Mouse (Mus musculus) kidney, postnatal 0 days (tissue): ENCODE data around the gene Chil3. TPM values are rescaled to one million over a fixed set of nuclear protein-coding genes. Genes with fewer than 3 reads are reported as not detected.

ENCODE experiments used
- ATAC-seq: fragments of 200-750 bp; cut with Nextera tagmentation; replicated peaks from 2 replicates; pipeline ENCODE4 v1.8.0; 2017; ENCODE audit warnings: low read depth, moderate number of reproducible peaks, moderate TSS enrichment, moderate library complexity; ENCODE audit not compliant: low FRiP score
- DNase-seq: peaks from one replicate; pipeline ENCODE4 v3.0.0-alpha.2; 2016; ENCODE audit warnings: low spot score
- H3K27ac ChIP-seq: fragments of 300-500 bp; sonication (generic); 2 replicates; pipeline ENCODE4 v1.5.1; 2014; ENCODE audit warnings: mild to moderate bottlenecking
- H3K27me3 ChIP-seq: fragments of 300-500 bp; sonication (generic); 2 replicates; pipeline ENCODE4 v1.6.1; 2014; ENCODE audit warnings: low read length, mixed read lengths; ENCODE audit not compliant: insufficient read depth
- H3K36me3 ChIP-seq: fragments of 300-500 bp; sonication (generic); 2 replicates; pipeline ENCODE4 v1.6.1; 2014; ENCODE audit warnings: low read length, mixed read lengths; ENCODE audit not compliant: insufficient read depth
- H3K4me1 ChIP-seq: fragments of 300-500 bp; sonication (generic); replicated peaks from 2 replicates; pipeline ENCODE4 v1.6.1; 2014; ENCODE audit warnings: antibody characterized with exemption, low read length, mixed read lengths; ENCODE audit not compliant: insufficient read depth
- H3K4me2 ChIP-seq: fragments of 300-500 bp; sonication (generic); 2 replicates; pipeline ENCODE4 v1.6.1; 2014; ENCODE audit warnings: mild to moderate bottlenecking, low read length, moderate library complexity, mixed read lengths
- H3K4me3 ChIP-seq: fragments of 300-500 bp; sonication (generic); replicated peaks from 2 replicates; pipeline ENCODE4 v1.5.1; 2014; ENCODE audit warnings: low read depth, low read length
- H3K9ac ChIP-seq: fragments of 300-500 bp; sonication (generic); 2 replicates; pipeline ENCODE4 v1.6.1; 2014; ENCODE audit warnings: low read depth, low read length
- H3K9me3 ChIP-seq: fragments of 300-500 bp; sonication (generic); replicated peaks from 2 replicates; pipeline ENCODE4 v1.6.1; 2016; ENCODE audit warnings: low read length, inconsistent platforms, mixed read lengths
- CTCF ChIP-seq: IDR thresholded peaks from 2 replicates; pipeline ENCODE4 v1.5.1; 2016; ENCODE audit warnings: antibody characterized with exemption, low read depth, mild to moderate bottlenecking, moderate library complexity
- WGBS: fragments of 180-500 bp; shearing (Covaris S2); extraction: QIAGEN DNeasy Blood & Tissue Kit; methylation state at CpG from one replicate; pipeline ENCODE4 v1.1.7; 2014; 5-methylcytosine and 5-hydroxymethylcytosine counted together
- polyA plus RNA-seq: library from polyadenylated mRNA; unstranded; fragments of >200 nt; fragmentation: Nextera tagmentation; extraction: Ambion mirVana; gene quantifications from 2 replicates; pipeline ENCODE4 v1.2.1, GENCODE M21; 2015

Gene Chil3
- polyA plus RNA-seq, 1 experiment from 2014 or later, result 0.67 TPM

- Histone ChIP-seq H3K4me2 (no peak overlapping the region), H3K9ac (no peak overlapping the region), H3K9me3 (no peaks in the 10 kb centered on the region), H3K4me1 (no peaks in the 10 kb centered on the region), H3K27me3 (no peaks in the 10 kb centered on the region), H3K27ac (no peak overlapping the region), H3K36me3 (no peaks in the 10 kb centered on the region), H3K4me3 (no peak overlapping the region)
- 85% methylated on average over 1 of the region's 1 CpGs for WGBS
- ATAC-seq (peak; percentile 40; the same call in 1 of the 2 replicates), DNase-seq (no peak)
- no peak for TF ChIP-seq CTCF
Measured at GRCm38 (mm10) chr3:106171135-106171731, 3.9 kb upstream of the Chil3 start.

- WGBS, result 45% methylated on average over 1 of the region's 1 CpGs
- Histone ChIP-seq H3K9ac (no peak overlapping the region), H3K4me1 (no peaks in the 10 kb centered on the region), H3K36me3 (no peaks in the 10 kb centered on the region), H3K27me3 (no peaks in the 10 kb centered on the region), H3K27ac (no peak overlapping the region), H3K9me3 (no peaks in the 10 kb centered on the region), H3K4me2 (no peak overlapping the region), H3K4me3 (no peak overlapping the region)
- no peak for TF ChIP-seq CTCF
- ATAC-seq (no peak; the same call in 1 of the 2 replicates), DNase-seq (no peak)
Measured at GRCm38 (mm10) chr3:106170522-106171053, 3.2 kb upstream of the Chil3 start.

- H3K4me2 ChIP-seq, result no peak overlapping the region
- H3K27me3 ChIP-seq, result no peaks in the 10 kb centered on the region
- H3K4me3 ChIP-seq, result no peak overlapping the region
- no peak overlapping the region for H3K9ac ChIP-seq
- H3K4me1 ChIP-seq, result no peaks in the 10 kb centered on the region
- TF ChIP-seq CTCF, result no peak
- H3K27ac ChIP-seq, result no peak overlapping the region
- DNase-seq (no peak), ATAC-seq (no peak)
- WGBS, result 83% methylated on average over 2 of the region's 2 CpGs
- H3K36me3 ChIP-seq, result no peaks in the 10 kb centered on the region
- H3K9me3 ChIP-seq, result no peaks in the 10 kb centered on the region; the same call in 1 of the 2 replicates
Measured at GRCm38 (mm10) chr3:106154413-106154812, 13.0 kb downstream of the Chil3 start.

DNA sequence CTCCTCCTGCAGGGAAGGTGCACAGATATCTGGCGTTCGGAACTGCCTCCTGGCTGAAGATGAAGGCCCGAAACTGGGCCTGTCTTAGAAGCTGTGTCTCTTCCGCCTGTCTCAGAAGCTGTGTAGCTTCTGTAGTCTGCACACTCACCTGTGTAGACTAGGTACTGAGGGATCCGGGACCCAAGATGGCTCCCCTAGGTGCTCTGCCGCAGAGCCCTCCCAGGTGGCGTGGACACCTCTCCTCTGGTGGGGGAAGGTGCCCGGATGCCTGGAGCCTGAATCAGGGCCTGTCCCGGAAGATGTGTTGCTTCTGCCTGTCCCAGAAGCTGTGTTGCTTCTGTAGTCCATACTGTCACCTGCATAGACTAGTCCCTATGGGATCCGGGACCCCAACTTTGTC is 23.3 kb downstream of the Chil3 start:
- no peak for TF ChIP-seq CTCF
- ATAC-seq, result no peak
- 92% methylated on average over 10 of the region's 10 CpGs for WGBS

GRCm38 (mm10) chr3:106131690-106132089 is 35.7 kb downstream of the Chil3 start:
- no peaks in the 10 kb centered on the region for H3K36me3 ChIP-seq
- H3K27me3 ChIP-seq, result no peaks in the 10 kb centered on the region
- H3K9me3 ChIP-seq, result no peaks in the 10 kb centered on the region
- TF ChIP-seq CTCF, result no peak
- H3K4me3 ChIP-seq, result no peak overlapping the region
- no peak for DNase-seq
- no peak for ATAC-seq
- no peak overlapping the region for H3K27ac ChIP-seq
- no peaks in the 10 kb centered on the region for H3K4me1 ChIP-seq
- H3K4me2 ChIP-seq, result no peak overlapping the region
- H3K9ac ChIP-seq, result no peak overlapping the region
- 61% methylated on average over 5 of the region's 5 CpGs for WGBS

More for the DNA sequence above, 23.3 kb downstream of the Chil3 start:
- no peak overlapping the region for H3K27ac ChIP-seq
- H3K4me3 ChIP-seq, result no peak overlapping the region
- DNase-seq, result no peak
- no peaks in the 10 kb centered on the region for H3K36me3 ChIP-seq
- H3K27me3 ChIP-seq, result no peaks in the 10 kb centered on the region
- H3K9me3 ChIP-seq, result no peaks in the 10 kb centered on the region
- H3K4me1 ChIP-seq, result no peaks in the 10 kb centered on the region
- H3K9ac ChIP-seq, result no peak overlapping the region
- H3K4me2 ChIP-seq, result no peak overlapping the region

DNA sequence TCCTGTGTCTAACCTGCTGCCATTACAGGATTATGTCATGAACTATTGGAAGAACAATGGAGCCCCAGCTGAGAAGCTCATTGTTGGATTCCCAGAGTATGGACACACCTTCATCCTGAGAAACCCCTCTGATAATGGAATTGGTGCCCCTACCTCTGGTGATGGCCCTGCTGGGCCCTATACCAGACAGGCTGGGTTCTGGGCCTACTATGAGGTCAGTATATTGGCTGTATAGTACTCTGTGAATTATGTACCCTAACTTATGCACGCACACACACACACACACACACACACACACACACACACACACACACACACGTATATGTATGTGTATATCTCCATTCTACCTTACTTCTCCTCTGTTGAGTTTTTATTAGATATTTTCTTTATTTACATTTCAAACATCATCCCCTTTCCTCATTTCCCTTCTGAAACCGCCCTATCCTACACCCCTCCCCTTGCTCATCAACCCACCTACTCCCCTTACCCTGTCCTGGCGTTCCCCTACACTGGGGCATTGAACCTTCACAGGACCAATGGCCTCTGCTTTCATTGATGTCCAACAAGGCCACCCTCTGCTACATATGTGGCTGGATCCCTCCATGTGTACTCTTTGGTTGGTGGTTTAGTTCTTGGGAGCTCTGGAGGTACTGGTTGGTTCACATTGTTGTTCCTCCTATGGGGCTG is 38.4 kb downstream of the Chil3 start:
- H3K4me3 ChIP-seq, result no peak overlapping the region
- ATAC-seq, result peak; percentile 34
- H3K27me3 ChIP-seq, result no peaks in the 10 kb centered on the region

More for the DNA sequence above, 38.4 kb downstream of the Chil3 start:
- H3K9ac ChIP-seq, result no peak overlapping the region
- H3K36me3 ChIP-seq, result no peaks in the 10 kb centered on the region
- no peak for DNase-seq
- H3K4me2 ChIP-seq, result no peak overlapping the region
- H3K27ac ChIP-seq, result no peak overlapping the region
- 0 out of 2 replicates have a peak, but pooled peaks cover 5% of the 10 kb centered on the region for H3K9me3 ChIP-seq
- WGBS, result 76% methylated on average over 4 of the region's 4 CpGs
- no peak for TF ChIP-seq CTCF
- no peaks in the 10 kb centered on the region for H3K4me1 ChIP-seq
